Mouse (Mus musculus) heart, embryonic 12.5 days (tissue): ENCODE measurements around the gene Gm6460. TPM values are rescaled to one million over a fixed set of nuclear protein-coding genes. Genes with fewer than 3 reads are reported as not detected.
"Not testable (repeated sequence)": the region's sequence is repeated elsewhere in the genome, so short reads cannot be mapped to it uniquely, and the experiment has no call there.

ENCODE experiments used
- ATAC-seq: fragments of 200-750 bp; cut with Nextera tagmentation; 2 replicates; pipeline ENCODE4 v1.8.0; 2017; ENCODE audit warnings: moderate TSS enrichment, moderate library complexity; ENCODE audit not compliant: insufficient number of reproducible peaks, low FRiP score
- H3K27ac ChIP-seq: fragments of 300-500 bp; sonication (generic); 2 replicates; pipeline ENCODE4 v1.5.1; 2016; ENCODE audit warnings: mild to moderate bottlenecking, moderate library complexity; ENCODE audit not compliant: poor library complexity, severe bottlenecking
- H3K27me3 ChIP-seq: fragments of 300-500 bp; sonication (generic); replicated peaks from 2 replicates; pipeline ENCODE4 v1.6.1; 2016; ENCODE audit warnings: mild to moderate bottlenecking, moderate library complexity
- H3K36me3 ChIP-seq: fragments of 300-500 bp; sonication (generic); 2 replicates; pipeline ENCODE4 v1.6.1; 2016; ENCODE audit warnings: mild to moderate bottlenecking, moderate library complexity
- H3K4me1 ChIP-seq: fragments of 300-500 bp; sonication (generic); replicated peaks from 2 replicates; pipeline ENCODE4 v1.6.1; 2016; ENCODE audit warnings: mild to moderate bottlenecking
- H3K4me2 ChIP-seq: fragments of 300-500 bp; sonication (generic); 2 replicates; pipeline ENCODE4 v1.6.1; 2016; ENCODE audit warnings: mild to moderate bottlenecking, moderate library complexity
- H3K4me3 ChIP-seq: fragments of 300-500 bp; sonication (generic); 2 replicates; pipeline ENCODE4 v1.5.1; 2016; ENCODE audit warnings: mild to moderate bottlenecking
- H3K9ac ChIP-seq: fragments of 300-500 bp; sonication (generic); 2 replicates; pipeline ENCODE4 v1.6.1; 2016; ENCODE audit warnings: mild to moderate bottlenecking, moderate library complexity
- H3K9me3 ChIP-seq: fragments of 300-500 bp; sonication (generic); replicated peaks from 2 replicates; pipeline ENCODE4 v1.6.1; 2016; ENCODE audit warnings: mild to moderate bottlenecking, moderate library complexity
- WGBS: fragments of 180-500 bp; shearing (Covaris S2); methylation state at CpG from one replicate; pipeline ENCODE4 v1.1.7; 2016; 5-methylcytosine and 5-hydroxymethylcytosine counted together
- polyA plus RNA-seq: library from polyadenylated mRNA; unstranded; fragments of >200 nt; fragmentation: Nextera tagmentation; extraction: Ambion mirVana; gene quantifications from 2 replicates; pipeline ENCODE4 v1.2.1, GENCODE M21; 2016

Gene Gm6460
- polyA plus RNA-seq: not detected in 2 replicates

- not testable (repeated sequence) for H3K27ac ChIP-seq, H3K9ac ChIP-seq, H3K27me3 ChIP-seq, H3K4me1 ChIP-seq, H3K36me3 ChIP-seq, H3K9me3 ChIP-seq, ATAC-seq, H3K4me3 ChIP-seq, H3K4me2 ChIP-seq
- WGBS: no CpG with 5 or more reads among the region's 3 CpGs
Measured at GRCm38 (mm10) chr5:11594613-11595012, at the start of gene Gm6460. Gm6460 (plus strand) TSS chr5:11594913.

Other genes with a start within 250 kb of the Gm6460 start
- gene Gm8897, start 178.5 kb upstream of the Gm6460 start, polyA plus RNA-seq: not detected in 2 replicates
- not detected in 2 replicates for gene Gm8906, start 92.2 kb upstream of the Gm6460 start, polyA plus RNA-seq
- gene Gm8922, start 87.0 kb downstream of the Gm6460 start, polyA plus RNA-seq: not detected in 2 replicates
- gene Gm8926, start 175.6 kb downstream of the Gm6460 start, polyA plus RNA-seq: not detected in 2 replicates